Mouse (Mus musculus) heart, postnatal 0 days (tissue): Measurements from ENCODE around the gene Pcbp1.

Experiments used
- CTCF ChIP-seq: IDR thresholded peaks from 2 replicates; pipeline ENCODE4 v1.5.1; 2016; ENCODE audit warnings: antibody characterized with exemption, control low read depth, low read depth
- EP300 ChIP-seq: IDR thresholded peaks from 2 replicates; pipeline ENCODE4 v1.6.1; 2016; ENCODE audit warnings: antibody characterized with exemption, low read depth

DNA sequence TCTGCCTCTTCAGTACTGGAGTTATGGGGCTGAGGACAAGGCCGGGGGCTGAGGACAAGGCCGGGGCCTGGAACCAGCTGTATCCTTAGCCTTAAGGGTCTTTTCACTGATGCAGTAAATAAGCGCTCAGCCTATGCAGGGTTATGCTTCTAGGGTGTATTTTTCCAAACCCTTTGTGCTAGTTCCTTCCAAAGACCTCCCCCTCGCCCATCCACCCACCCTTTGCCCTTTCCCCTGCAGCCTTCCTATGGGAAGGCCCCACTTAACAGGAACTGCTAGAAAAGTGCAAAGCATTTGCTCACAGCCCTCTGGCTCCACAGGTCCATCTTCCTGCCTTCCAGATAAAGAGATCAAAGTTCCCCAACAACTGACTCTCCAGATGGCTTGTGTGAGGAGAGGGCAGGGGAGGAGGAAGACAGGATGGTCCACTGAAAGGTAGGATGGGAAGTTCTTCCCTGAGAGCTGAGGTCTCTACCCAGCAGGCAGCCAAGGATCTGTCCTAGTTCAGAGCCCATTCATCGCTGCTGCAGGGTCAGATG lies 26.5 kb downstream of the Pcbp1 start:
- no peak for TF ChIP-seq CTCF
- no peak for TF ChIP-seq EP300
